Mouse (Mus musculus) ES-Bruce4 (cell line): ENCODE data around the gene Dcaf7.

ENCODE experiments used
- CTCF ChIP-seq: IDR thresholded peaks from one replicate; pipeline ENCODE4 v1.8.1; 2011; ENCODE audit warnings: low read depth, low read length
- EP300 ChIP-seq: IDR thresholded peaks from 2 replicates; pipeline ENCODE4 v1.6.1; 2011; ENCODE audit warnings: low read depth, low read length; ENCODE audit not compliant: insufficient read depth

- TF ChIP-seq EP300 (no peak), CTCF (no peak)
Measured at GRCm38 (mm10) chr11:106053921-106054320, 17.2 kb downstream of the Dcaf7 start.
